Mouse (Mus musculus) liver, adult 2 months (tissue): ENCODE results near the gene Pou5f1.

ENCODE experiments used
- CTCF ChIP-seq: fragments of 200-500 bp; IDR thresholded peaks from 2 replicates; pipeline ENCODE4 v1.5.1; 2011; ENCODE audit warnings: low read depth, low read length, control low read depth
- POLR2A ChIP-seq: fragments of 200-500 bp; IDR thresholded peaks from 2 replicates; pipeline ENCODE4 v1.6.1; 2011; ENCODE audit warnings: low read length, control low read depth; ENCODE audit not compliant: insufficient read depth; ENCODE audit errors: extremely low read depth

- TF ChIP-seq POLR2A, result no peak
- peak; percentile 91 for TF ChIP-seq CTCF
Observed at GRCm38 (mm10) chr17:35556812-35557211, 51.0 kb downstream of the Pou5f1 start.
